Mouse (Mus musculus): ENCODE measurements around the gene Calcoco1.

GRCm38 (mm10) chr15:102746488-102747285 is 24.7 kb upstream of the Calcoco1 start:
- TF ChIP-seq POLR2A (IDR thresholded peaks at IDR 0.05; ENCODE audit: insufficient read length, low read depth) = peak; percentile 40
- TF ChIP-seq POLR2AphosphoS2 (IDR thresholded peaks at IDR 0.05; ENCODE audit: insufficient read length, low read depth) = no peak
- TF ChIP-seq CEBPB (IDR thresholded peaks at IDR 0.05; ENCODE audit: insufficient read depth, poor library complexity, severe bottlenecking) = no peak
- TF ChIP-seq REST (IDR thresholded peaks at IDR 0.05; ENCODE audit: insufficient read depth, insufficient read length) = no peak
- no peak for TF ChIP-seq TCF12 (IDR thresholded peaks at IDR 0.05; ENCODE audit: insufficient read depth, poor library complexity, severe bottlenecking)
- no peak for TF ChIP-seq E2F4 (IDR thresholded peaks at IDR 0.05; ENCODE audit: insufficient read depth)
- peak in 2 of 3 experiments; percentile 21 to 37 for TF ChIP-seq MYOG (IDR thresholded peaks at IDR 0.05; ENCODE audit: control insufficient read depth in 1 of 3, insufficient read depth in 1 of 3, insufficient read length in 2 of 3, low read depth in 2 of 3)
- TF ChIP-seq USF1 (IDR thresholded peaks at IDR 0.05; ENCODE audit: low read depth) = no peak
- TF ChIP-seq MYOD1 (IDR thresholded peaks at IDR 0.05; ENCODE audit: control insufficient read depth in 1 of 3, insufficient read length in 2 of 3, low read depth in 2 of 3) = peak in 1 of 3 experiments; percentile 11
- TF ChIP-seq SRF (IDR thresholded peaks at IDR 0.05; ENCODE audit: control insufficient read depth, insufficient read length, low read depth) = no peak
